8 mouse cellular contexts compared by ENCODE assay signal in the genomic region with DNA sequence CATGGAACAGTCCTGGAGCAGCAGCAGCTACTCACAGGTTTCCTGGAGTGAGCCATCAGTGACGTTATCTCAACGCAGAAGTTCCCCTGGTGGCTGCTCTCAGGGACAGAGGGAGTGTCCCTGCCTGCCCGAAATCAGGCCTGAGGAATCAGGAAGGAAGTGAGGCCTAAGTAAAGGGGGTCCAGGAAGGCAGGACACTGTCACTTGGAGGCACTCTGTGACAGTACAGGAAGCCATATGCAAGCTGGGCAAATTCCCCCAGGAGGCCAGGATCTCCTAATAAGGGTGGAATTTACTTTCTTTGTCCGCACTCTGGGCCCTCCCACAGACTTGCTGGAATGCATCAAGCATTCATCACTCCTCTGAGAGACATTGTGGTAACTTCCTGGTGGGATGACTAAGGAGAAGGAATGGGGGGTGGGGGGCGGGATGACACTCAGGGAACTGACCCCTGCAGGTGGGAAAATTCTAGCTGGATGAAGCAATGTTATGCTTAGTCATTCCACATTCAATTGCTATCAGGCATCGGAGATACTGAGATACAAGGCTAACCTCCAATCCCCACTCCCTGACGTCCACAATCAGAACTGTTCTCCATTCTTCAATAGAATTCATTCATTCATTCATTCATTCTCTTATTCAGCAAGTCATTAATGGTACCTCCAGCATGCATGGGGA.
DNase-seq lines count a peak whose midpoint lies in the region; ATAC-seq and TF ChIP-seq lines count a peak whose summit lies in the region.

No protein-coding gene starts in this region.

- H3K9ac ChIP-seq in heart, adult 2 months (ENCODE audit: low read depth, low read length): no peak overlapping the region
- no peak overlapping the region for H3K9ac ChIP-seq in lung, embryonic 15.5 days
- H3K9ac ChIP-seq in stomach, postnatal 0 days (ENCODE audit: low read length): no peak overlapping the region

- H3K9me3 ChIP-seq in lung, embryonic 15.5 days: no peaks in the 10 kb centered on the region
- H3K9me3 ChIP-seq in stomach, postnatal 0 days (ENCODE audit: control insufficient read depth, low read length): no peaks in the 10 kb centered on the region

- no peak overlapping the region for H3K4me3 ChIP-seq in heart, adult 2 months
- H3K4me3 ChIP-seq in lung, embryonic 15.5 days: no peak overlapping the region
- no peak overlapping the region for H3K4me3 ChIP-seq in stomach, postnatal 0 days (ENCODE audit: low read depth, low read length)

- no peak for TF ChIP-seq EP300 in heart, adult 2 months (IDR thresholded peaks at IDR 0.05; ENCODE audit: insufficient read depth, low read depth, low read length)
- TF ChIP-seq EP300 in stomach, postnatal 0 days (optimal IDR thresholded peaks at IDR 0.05): no peak

- peak overlapping the region; percentile 54 for H3K27ac ChIP-seq in heart, adult 2 months
- H3K27ac ChIP-seq in lung, embryonic 15.5 days: peak overlapping the region; percentile 80
- H3K27ac ChIP-seq in stomach, postnatal 0 days (replicated peaks): peak overlapping the region; percentile 71

- no peaks in the 10 kb centered on the region for H3K27me3 ChIP-seq in heart, adult 2 months (ENCODE audit: control insufficient read depth, insufficient read depth, low read length)
- no peaks in the 10 kb centered on the region for H3K27me3 ChIP-seq in lung, embryonic 15.5 days
- no peaks in the 10 kb centered on the region for H3K27me3 ChIP-seq in stomach, postnatal 0 days (ENCODE audit: control insufficient read depth, insufficient read depth, low read length)

- DNase-seq in 3T3-L1 (ENCODE audit: low read depth, low spot score): peak; percentile 92
- DNase-seq in adrenal gland, adult 2 months: peak; percentile 69
- peak; percentile 50 to 68 for DNase-seq in heart, adult 2 months
- peak; percentile 45 for DNase-seq in kidney, adult 18-20 months
- DNase-seq in stomach, postnatal 0 days (ENCODE audit: low spot score): peak; percentile 61
- no peak for DNase-seq in spleen, adult 18-20 months
- no peak for DNase-seq in urinary bladder, postnatal 25 days (ENCODE audit: low spot score)

- no peaks in the 10 kb centered on the region for H3K36me3 ChIP-seq in heart, adult 2 months (ENCODE audit: control insufficient read depth, insufficient read depth, low read length)
- no peaks in the 10 kb centered on the region for H3K36me3 ChIP-seq in lung, embryonic 15.5 days
- no peaks in the 10 kb centered on the region for H3K36me3 ChIP-seq in stomach, postnatal 0 days (ENCODE audit: control insufficient read depth, insufficient read depth, low read length)

- H3K79me2 ChIP-seq in heart, adult 2 months (replicated peaks; ENCODE audit: control insufficient read depth, insufficient read depth, low read length): no peaks in the 10 kb centered on the region

- H3K4me1 ChIP-seq in heart, adult 2 months (ENCODE audit: control insufficient read depth, insufficient read depth, low read length): peaks cover 26% of the 10 kb centered on the region
- peaks cover 53% of the 10 kb centered on the region for H3K4me1 ChIP-seq in lung, embryonic 15.5 days
- peaks cover 4% of the 10 kb centered on the region; the same call in 1 of the 2 replicates for H3K4me1 ChIP-seq in stomach, postnatal 0 days (replicated peaks; ENCODE audit: control insufficient read depth, insufficient read depth)

- 31% methylated on average over 7 of the region's 7 CpGs for WGBS in heart, adult 2 months
- 18% methylated on average over 7 of the region's 7 CpGs for WGBS in lung, embryonic 15.5 days
- 24% methylated on average over 7 of the region's 7 CpGs for WGBS in stomach, postnatal 0 days

- H3K4me2 ChIP-seq in lung, embryonic 15.5 days: no peak overlapping the region
- no peak overlapping the region for H3K4me2 ChIP-seq in stomach, postnatal 0 days (replicated peaks; ENCODE audit: low read depth)

- intact Hi-C loops in heart, adult 2 months (cut with DNase I): loop anchor here (2.0 kb wide), 1 partner anchor 13 kb away; no protein-coding TSS in a partner anchor

- peak; percentile 55 for TF ChIP-seq CTCF in heart, adult 2 months (IDR thresholded peaks at IDR 0.05)
- TF ChIP-seq CTCF in stomach, postnatal 0 days (IDR thresholded peaks at IDR 0.05; ENCODE audit: low read depth): peak; percentile 60

- ATAC-seq in lung, embryonic 15.5 days (ENCODE audit: borderline replicate concordance, extremely low read depth, low FRiP score, low TSS enrichment): peak; percentile 78
- ATAC-seq in stomach, postnatal 0 days (ENCODE audit: low FRiP score, low TSS enrichment): peak; percentile 82

- no peak for TF ChIP-seq POLR2A in heart, adult 2 months (IDR thresholded peaks at IDR 0.05; ENCODE audit: insufficient read depth, low read depth, low read length)

Comparison
In these comparisons a context has a peak if more than half of its experiments do, and no peak if none do; other contexts are left out.
1. DNase-seq: peak in 3T3-L1 (single experiment), adrenal gland, adult 2 months (single experiment), heart, adult 2 months (2 of 2), kidney, adult 18-20 months (single experiment) and stomach, postnatal 0 days (single experiment); none in spleen, adult 18-20 months (0 of 2) and urinary bladder, postnatal 25 days (single experiment).
2. Peak in every context shown above with its lines, with median percentiles within 50 percentile points of each other: H3K27ac ChIP-seq.